Mouse (Mus musculus) limb, embryonic 13.5 days (tissue): ENCODE results near the gene Ccdc114. TPM values are rescaled to one million over a fixed set of nuclear protein-coding genes. Genes with fewer than 3 reads are reported as not detected.

Experiments
- polyA plus RNA-seq: library from polyadenylated mRNA; unstranded; fragments of >200 nt; fragmentation: Nextera tagmentation; extraction: Ambion mirVana; gene quantifications from 2 replicates; pipeline ENCODE4 v1.2.1, GENCODE M21; 2015

The Ccdc114 gene
- polyA plus RNA-seq, 1 experiment from 2014 or later, result 4.8 TPM

Other genes starting within 250 kb of the Ccdc114 start
- 0.23 and 0.24 TPM in 2 replicates for gene Ntn5, start 240.1 kb upstream of the Ccdc114 start, polyA plus RNA-seq
- 0.45 and 0.55 TPM in 2 replicates for gene Sec1, start 229.7 kb upstream of the Ccdc114 start, polyA plus RNA-seq
- 12.2 and 12.5 TPM in 2 replicates for gene Car11, start 224.2 kb upstream of the Ccdc114 start, polyA plus RNA-seq
- 4.5 and 6.2 TPM in 2 replicates for gene Dbp, start 219.0 kb upstream of the Ccdc114 start, polyA plus RNA-seq
- gene Rpl18, start 208.6 kb upstream of the Ccdc114 start, polyA plus RNA-seq, result 1,016 and 1,039 TPM in 2 replicates
- 33.4 and 36.0 TPM in 2 replicates for gene Sphk2, start 206.1 kb upstream of the Ccdc114 start, polyA plus RNA-seq
- 0.61 and 1.0 TPM in 2 replicates for gene Fam83e, start 202.9 kb upstream of the Ccdc114 start, polyA plus RNA-seq
- not detected in 2 replicates for gene Spaca4, start 198.3 kb upstream of the Ccdc114 start, polyA plus RNA-seq
- gene Lmtk3, start 140.3 kb upstream of the Ccdc114 start, polyA plus RNA-seq, result 4.3 and 4.9 TPM in 2 replicates
- gene Sult2b1, start 139.4 kb upstream of the Ccdc114 start, polyA plus RNA-seq, result 3.1 and 3.7 TPM in 2 replicates
- gene Cyth2, start 109.5 kb upstream of the Ccdc114 start, polyA plus RNA-seq, result 135 and 137 TPM in 2 replicates
- 2.1 TPM in 2 replicates for gene Kcnj14, start 99.3 kb upstream of the Ccdc114 start, polyA plus RNA-seq
- gene Grwd1, start 93.1 kb upstream of the Ccdc114 start, polyA plus RNA-seq, result 69.1 and 71.6 TPM in 2 replicates
- 69.4 and 73.7 TPM in 2 replicates for gene Kdelr1, start 51.3 kb upstream of the Ccdc114 start, polyA plus RNA-seq
- gene Grin2d, start 45.7 kb upstream of the Ccdc114 start, polyA plus RNA-seq, result 0.43 and 0.59 TPM in 2 replicates
- gene Syngr4, start 27.4 kb upstream of the Ccdc114 start, polyA plus RNA-seq, result 0.43 and 0.46 TPM in 2 replicates
- 4.9 and 5.2 TPM in 2 replicates for gene Tmem143, start 27.1 kb upstream of the Ccdc114 start, polyA plus RNA-seq
- gene Emp3, start 2.7 kb upstream of the Ccdc114 start, polyA plus RNA-seq, result 181 and 186 TPM in 2 replicates
- gene Abcc6, start 106.2 kb downstream of the Ccdc114 start, polyA plus RNA-seq, result 0.19 and 0.50 TPM in 2 replicates
- gene Nomo1, start 109.6 kb downstream of the Ccdc114 start, polyA plus RNA-seq, result 24.3 and 26.5 TPM in 2 replicates
- gene Kcnj11, start 176.7 kb downstream of the Ccdc114 start, polyA plus RNA-seq, result 0.18 and 0.23 TPM in 2 replicates